Mouse (Mus musculus) layer of hippocampus, postnatal 36 days (tissue): ENCODE results near the gene B230217C12Rik. TPM values are rescaled to one million over a fixed set of nuclear protein-coding genes. Genes with fewer than 3 reads are reported as not detected.
A peak's percentile ranks its signal among the peaks of the same experiment; 100 is the strongest.
"Not testable (repeated sequence)": the region's sequence is repeated elsewhere in the genome, so short reads cannot be mapped to it uniquely, and the experiment has no call there.

ENCODE experiments used
- DNase-seq, 2 experiments: peaks; one replicate each; pipeline ENCODE4 v3.0.0; 2022
- total RNA-seq, 2 experiments: library from RNA; stranded (reverse); gene quantifications; 2 replicates each; pipeline ENCODE4 v1.2.3; 2021

The B230217C12Rik gene
- total RNA-seq, 2 experiments from 2014 or later, result 67.5 to 68.4 TPM

DNA sequence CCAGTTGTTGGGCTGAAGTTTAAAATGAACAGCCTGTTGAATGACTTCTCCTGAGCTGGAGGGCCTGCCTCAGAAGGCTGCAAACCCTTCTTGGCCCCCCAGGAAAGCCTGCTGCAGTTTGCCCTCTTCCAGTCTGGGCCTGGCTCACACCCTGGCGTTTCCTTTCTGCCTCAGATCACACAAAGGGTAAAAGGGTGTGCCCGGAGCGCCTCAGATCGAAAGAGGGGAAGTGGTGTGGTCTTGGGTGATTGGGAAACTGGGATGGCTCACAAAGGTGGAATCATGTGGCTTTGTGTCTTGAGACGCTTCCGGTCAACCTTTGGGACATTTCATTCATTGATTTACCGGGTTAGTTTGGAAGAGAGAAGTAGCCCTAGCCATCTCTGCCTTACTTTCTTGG lies 14.2 kb upstream of the B230217C12Rik start:
- no peak for DNase-seq

DNA sequence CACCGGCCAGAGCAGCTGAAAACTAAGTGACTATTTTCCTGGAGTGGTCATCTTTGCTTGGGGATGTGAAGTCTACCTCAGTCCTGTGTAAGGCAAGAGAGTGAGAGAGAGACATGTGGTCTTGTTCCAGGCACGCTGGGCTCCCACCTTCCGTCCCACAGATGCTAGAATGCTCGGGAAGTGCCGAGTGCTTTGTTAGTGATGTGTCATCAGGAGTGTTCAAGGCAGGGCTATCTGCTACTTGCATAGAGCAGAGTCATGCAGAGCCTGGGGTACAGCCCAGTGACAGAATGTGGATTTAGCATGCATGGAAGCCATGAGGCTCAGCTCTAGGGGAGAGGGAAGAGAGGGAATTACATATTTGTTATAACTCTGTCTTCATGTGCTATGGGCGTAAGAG lies 12.9 kb upstream of the B230217C12Rik start:
- no peak for DNase-seq

DNA sequence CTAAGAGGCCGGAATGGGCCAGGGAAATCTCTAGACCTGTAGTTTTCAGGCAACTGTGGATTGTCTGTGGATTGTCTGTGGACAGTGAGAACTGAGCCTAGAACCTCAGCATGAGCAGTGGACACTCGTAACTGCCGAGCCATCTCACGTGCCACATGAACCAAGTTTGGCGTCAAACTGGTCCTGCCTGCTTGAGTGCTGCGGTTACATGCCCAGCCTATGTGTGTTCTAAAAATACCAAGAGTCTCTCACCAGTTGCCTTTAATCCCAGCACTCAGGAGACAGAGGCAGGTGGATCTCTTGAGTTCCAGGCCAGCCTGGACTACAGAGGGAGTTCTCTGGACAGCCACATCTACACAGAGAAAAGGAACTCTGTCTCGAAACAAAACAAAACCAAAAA lies 11.2 kb upstream of the B230217C12Rik start:
- DNase-seq, result no peak

DNA sequence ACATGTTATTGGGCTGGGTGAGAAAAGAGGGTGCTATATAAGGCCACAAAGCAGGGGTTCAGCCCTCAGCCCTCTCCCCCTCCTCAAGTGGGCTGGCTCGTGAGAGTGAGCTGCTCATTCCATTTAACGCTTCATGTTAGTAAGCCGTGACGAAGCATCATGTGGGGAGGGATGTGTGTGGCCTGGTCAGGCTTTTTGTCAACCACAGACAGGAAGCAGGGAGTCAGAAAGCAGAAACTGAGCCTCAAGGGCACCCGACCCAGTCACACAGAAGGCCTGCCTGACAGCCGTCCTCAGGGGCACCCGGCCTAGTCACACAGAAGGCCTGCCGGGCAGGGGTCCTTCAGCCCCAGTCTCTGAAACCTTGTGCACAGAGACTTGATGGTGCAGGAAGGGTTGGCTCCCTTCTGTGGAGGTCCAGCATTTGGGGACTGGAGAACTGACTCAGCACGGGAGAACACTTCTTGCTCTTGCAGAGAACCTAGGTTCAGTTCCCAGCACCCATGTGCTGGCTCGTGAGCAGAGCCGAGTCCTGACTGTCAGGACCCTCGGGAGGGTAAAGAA lies 10.6 kb upstream of the B230217C12Rik start:
- DNase-seq, result no peak

DNA sequence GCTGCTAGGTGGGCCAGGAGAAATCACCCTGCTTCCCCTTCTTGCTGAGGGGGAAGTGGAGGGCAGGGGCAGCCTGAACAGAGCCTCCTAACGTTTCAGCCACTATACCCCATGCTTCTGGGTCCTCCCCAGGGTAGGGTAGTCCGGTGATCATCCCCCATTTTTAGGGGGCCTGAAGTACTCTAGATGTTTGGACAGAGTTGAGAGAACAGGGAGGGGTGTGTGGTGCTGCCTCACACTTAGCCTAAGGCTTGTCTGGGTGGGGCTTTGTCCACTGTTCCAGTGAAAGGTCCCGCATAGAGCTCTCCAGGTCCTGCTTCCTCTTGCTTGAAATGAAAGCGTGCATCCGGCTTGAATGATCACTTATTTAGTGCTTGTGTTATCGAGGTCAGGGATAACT lies 10.1 kb upstream of the B230217C12Rik start:
- DNase-seq, result no peak

DNA sequence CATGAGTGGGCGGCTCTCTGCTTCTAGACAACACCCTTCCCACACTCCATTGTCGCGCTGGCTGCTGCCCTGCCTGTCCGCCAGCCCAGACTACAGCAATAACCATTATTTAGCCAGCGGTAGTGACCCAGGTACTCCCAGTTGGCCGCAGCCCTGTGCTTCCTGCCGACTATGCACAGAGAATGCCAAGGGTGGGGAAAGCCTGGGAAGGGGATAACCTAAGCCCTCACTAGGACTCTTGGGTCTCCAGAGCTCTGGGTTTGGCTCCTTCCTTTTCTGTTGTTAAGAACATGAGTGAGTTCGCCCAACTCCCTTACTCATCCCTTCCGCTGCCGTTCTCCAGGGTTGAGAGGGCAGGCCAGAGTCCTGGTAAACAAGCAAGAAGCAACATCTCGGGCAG lies 8.6 kb upstream of the B230217C12Rik start:
- DNase-seq, result no peak

DNA sequence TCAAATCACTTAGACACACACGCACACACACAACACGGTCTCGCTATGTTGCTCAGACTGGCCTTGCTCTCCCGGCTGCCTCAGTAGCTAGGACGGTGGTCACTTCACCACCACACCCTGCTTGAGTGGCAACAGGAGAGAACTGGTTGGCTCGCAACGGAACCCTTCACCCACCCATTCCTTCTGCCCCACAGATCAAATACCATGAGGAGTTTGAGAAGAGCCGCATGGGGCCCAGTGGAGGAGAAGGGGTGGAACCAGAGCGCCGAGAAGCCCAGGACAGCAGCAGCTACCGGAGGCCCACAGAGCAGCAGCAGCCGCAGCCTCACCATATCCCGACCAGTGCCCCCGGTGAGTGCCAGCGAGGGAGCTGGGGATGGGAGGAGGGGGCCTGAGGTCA lies 7.2 kb upstream of the B230217C12Rik start:
- no peak for DNase-seq

DNA sequence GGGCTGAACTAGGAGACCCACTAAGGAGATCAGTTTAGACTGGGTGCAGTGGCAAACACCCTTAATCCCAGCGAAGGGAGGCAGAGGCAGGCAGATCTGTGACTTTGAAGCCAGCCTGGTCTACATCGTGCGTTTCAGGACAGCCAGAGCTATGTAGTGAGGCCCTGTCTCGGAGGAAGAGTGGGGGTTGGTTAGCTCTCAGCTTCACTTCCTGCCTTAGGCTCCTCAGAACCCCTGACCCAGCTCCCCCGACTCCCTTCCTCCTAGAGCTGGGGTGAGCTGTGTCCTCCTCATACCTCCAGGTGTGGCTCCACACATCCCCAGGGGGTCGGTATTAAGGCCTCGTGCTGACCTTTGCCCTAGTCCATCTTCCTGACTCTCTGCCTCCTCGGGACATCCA lies 4.0 kb upstream of the B230217C12Rik start:
- no peak for DNase-seq

DNA sequence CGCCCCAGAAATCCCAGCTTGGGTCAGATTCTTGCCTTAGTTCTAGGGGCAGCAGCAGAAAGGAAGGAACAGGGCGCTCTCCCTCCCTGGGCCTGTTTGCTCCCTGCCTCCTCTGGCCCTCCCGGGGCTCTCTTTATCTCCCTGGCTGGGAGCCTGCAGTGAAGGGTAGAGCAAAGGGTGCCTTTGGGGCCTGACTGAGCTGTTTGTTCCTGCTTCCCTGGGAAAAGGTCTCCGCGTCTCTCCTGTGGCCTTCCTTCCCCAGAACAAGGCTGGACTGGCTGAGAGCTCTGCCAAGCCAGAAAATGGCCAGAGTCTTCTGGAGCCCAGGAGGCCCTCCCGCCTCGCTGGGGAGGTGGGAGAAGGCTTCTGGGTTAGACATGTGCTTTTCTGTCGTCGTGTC lies 3.5 kb upstream of the B230217C12Rik start:
- DNase-seq, result not testable (repeated sequence)

DNA sequence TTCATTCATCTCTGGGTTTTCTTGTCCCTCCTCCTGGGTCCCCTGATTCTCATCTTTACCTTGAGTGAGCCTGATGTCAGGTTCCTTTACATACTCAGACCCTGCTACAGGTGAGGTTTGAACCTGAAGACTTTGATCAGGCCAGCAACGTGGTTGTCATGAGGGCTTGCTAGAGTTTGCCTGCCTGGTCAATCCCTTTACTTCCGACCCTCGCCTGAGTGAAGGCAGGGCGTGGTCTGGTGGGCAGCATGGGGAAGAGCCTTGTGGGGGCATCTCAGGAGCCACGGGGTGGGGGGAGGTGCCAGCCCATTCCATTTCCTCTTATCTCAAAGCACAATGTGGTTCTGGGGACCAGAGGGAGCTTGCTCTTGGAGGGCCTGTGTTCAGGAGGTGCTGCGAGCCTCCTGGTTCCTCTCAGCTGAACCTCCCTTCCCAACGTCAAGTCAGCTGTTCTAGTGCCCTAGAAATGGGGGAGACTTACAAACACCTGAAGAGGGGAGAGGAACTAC lies 2.9 kb upstream of the B230217C12Rik start:
- no peak for DNase-seq

DNA sequence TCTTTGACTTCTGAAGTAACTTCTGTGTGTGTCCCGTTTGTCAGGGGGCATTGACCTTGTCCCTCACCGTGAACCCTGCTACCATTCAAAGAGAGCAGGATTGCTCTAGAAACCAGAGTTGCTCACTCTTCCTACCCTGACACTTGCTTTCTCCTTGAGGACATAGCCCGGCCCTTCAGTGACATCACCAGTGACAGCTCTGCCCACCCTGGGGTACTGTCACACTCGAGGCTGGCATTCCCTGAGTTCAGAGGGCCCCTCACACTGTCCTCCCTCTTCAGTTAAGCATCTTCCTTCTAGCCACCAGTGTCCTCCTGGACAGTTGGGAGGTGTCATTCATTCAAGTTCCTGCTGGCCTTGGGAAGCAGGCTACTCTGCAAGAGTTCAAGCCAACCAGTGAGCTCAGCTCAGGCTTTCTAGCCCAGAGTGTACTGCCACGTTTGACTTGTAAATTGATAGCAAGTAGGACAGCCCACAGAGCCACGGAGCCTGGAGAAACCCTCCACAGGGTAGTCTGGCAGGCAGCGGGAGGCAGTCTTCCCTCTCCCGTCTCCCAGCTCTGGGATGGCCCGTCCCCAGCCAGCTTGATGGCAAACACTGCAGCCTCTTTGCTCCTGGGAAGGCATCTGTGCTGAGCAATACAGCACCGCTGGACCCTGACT lies 1.7 kb upstream of the B230217C12Rik start:
- no peak for DNase-seq

DNA sequence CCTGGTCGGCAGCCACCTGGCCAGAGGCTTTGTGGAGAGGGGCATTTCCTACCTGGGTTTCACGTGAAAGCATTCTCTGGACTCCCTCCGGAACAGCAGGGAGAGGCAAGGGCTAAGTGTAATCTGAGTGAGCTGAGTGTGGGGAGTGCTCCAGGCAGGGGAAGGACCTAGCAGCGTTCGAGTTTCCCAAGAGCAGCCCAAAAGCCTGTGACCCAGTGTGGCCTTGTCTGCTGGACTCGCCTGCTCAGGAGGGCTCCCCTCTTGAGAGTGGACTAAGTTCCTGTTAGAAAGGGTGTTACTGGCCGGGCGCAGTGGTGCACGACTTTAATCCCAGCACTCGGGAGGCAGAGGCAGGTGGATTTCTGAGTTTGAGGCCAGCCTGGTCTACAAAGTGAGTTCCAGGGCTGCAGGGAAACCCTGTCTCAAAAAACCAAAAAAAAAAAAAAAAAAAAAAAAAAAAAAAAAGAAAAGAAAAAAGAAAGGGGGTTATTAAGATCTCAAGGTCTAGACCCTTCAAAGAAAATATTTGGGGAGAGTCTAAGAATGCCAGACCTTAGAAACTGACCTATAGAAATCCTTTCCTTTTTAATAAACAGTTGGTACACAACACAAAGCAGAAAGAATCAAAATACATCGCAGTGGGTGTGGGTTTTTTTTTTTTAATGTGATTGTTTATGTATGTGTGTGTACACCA lies 992 bp upstream of the B230217C12Rik start:
- no peak for DNase-seq

DNA sequence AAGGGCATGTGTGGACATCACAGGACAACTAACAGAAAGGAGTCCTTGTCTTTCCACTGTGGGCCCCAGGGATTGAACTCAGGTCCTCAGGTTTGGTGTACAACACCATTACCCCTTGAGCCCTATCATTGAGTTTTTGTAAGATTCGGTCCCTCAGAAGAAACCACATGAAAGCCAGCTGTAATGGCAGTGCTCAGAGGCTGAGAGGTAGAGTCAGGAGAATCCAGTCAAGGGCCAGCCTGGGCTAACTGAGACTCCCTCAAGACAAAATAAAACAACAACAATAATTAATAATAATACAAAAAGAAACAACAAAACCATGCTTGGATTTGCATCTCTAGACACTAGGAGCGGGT lies 467 bp upstream of the B230217C12Rik start:
- no peak for DNase-seq

DNA sequence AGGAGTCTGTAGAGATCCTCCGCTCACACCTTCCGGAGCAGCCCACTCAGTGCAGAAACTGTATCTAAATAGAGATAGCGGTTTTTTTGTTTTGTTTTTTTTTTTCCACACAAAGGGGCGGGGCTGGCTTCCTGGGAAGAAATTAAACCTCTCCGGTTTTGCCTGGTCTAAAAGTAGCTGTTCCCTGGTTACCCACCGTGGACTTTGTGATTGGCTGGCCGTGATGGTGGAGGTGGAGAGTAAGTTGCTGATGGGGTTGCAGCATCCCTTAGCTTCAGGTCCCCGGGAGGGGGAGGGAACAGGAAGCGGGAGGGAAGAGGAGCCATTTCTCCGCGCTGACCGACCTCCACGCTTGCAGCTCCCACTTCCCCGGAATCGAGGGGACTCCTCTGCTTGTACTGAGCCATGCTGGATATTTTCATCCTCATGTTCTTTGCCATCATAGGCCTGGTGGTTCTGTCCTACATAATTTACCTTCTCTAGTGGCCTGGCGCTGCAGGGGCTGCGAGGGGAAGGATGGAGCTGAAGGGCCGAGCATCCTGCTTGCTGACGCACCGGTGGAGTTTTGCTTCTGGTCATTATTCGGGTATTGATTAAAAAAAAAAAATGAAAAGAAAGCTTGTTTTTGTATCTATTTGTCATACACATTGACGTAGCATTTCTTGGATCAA lies 546 bp downstream of the B230217C12Rik start:
- DNase-seq, result peak; percentile 88 to 92

DNA sequence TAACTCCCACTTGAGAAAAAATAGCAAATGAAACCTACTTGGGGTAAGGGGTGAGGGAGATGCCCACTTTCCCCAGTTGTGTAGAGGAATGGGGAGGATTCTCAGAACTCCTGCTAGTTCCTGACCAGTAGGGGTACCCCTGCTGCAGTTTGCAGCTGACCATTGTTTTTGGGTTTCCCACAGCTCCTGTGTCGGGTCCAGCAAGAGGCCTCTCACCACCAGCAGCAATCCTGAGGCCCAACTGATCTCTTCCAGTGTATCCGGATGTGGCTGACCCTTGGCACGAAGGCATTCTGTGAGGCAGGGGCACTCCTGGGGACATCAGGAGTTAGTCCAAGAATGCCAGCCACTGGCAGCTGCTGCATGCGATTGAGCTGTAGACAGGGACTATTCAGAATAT lies 1.4 kb downstream of the B230217C12Rik start:
- no peak for DNase-seq

DNA sequence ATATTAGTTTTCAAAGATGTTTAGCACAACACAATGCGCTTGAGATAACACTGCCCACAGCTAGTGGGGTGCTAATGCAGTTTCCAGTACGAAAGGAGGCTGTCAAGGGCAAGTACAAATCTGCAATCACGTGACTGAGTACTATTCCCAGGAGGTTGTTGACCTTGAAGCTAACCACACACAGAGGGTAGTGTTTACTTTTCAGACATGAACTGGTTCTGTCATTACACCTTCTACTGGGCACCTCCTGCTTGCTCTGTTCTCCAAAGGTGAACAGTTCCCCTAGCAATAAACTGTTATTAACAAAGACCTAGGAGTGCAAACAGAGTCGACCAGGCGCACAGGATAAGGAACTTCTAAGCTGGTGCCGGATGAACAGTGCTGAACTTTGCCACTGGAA lies 9.8 kb downstream of the B230217C12Rik start:
- DNase-seq, result no peak

DNA sequence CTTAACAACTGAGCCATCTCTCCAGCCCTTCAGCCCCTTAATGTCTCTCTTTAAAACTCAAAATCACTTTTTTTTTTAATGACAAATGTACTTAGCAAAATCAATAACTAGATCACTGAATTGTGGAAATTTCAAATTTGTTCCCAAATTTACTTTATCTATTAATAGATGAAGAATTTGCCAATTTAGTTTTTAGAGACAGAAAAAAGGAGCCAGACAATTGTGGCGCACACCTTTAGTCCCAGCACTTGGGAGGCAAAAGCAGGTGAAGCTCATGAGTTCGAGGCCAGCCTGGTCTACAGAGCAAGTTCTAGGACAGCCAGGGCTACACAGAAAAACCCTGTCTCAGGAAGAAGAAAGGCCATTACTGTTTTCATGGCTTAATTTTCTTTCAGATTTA lies 11.0 kb downstream of the B230217C12Rik start:
- no peak for DNase-seq

DNA sequence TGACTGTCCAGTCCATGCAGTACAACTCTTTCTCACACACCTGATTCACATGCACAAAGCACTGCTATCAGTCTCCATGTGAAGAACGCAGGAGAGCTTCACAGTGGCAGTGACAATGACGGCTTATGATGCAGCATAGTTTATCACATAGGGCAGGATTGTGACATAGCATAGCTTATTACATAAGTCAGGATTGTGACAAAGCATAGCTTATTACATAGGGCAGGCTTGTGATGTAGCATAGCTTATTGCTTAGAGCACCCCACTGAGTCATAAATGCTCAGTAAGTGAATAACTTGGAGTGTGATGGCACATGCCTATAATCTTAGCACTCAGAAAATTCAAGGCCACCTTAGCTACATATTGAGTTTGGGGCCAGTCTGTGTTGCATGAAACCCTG lies 14.9 kb downstream of the B230217C12Rik start:
- no peak for DNase-seq

DNA sequence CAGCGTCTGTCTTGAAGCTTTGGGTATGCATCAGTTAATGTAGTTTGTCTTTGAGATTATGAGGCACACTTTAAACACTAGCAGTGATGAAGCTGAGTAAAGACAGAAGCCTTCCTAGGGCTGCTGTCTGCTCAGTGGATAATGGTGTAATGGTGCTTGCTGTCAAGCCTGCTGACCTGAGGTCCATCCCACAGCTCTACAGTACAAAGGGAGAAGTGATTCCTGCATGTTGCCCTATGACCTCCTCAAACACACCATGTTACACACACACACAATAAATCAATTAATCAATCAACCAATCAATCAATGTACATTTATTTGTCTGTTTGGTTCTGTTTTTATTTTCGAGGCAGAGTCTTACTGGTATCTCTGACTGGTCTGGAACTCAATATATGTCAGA lies 21.6 kb downstream of the B230217C12Rik start:
- DNase-seq, result no peak

DNA sequence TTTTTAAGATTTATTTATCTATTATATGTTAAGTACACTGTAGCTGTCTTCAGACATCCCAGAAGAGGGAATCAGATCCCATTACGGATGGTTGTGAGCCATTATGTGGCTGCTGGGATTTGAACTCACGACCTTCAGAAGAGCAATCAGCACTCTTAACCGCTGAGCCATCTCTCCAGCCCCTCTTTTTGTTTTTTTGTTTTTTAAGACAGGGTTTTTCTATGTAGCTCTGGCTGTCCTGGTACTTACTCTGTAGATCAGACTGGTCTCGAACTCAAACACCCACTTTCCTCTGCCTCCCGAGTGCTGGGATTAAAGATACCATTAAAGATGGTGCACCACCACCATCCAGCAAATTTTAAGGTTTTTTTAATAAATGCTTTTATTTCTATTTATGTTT lies 24.8 kb downstream of the B230217C12Rik start:
- DNase-seq, result no peak

DNA sequence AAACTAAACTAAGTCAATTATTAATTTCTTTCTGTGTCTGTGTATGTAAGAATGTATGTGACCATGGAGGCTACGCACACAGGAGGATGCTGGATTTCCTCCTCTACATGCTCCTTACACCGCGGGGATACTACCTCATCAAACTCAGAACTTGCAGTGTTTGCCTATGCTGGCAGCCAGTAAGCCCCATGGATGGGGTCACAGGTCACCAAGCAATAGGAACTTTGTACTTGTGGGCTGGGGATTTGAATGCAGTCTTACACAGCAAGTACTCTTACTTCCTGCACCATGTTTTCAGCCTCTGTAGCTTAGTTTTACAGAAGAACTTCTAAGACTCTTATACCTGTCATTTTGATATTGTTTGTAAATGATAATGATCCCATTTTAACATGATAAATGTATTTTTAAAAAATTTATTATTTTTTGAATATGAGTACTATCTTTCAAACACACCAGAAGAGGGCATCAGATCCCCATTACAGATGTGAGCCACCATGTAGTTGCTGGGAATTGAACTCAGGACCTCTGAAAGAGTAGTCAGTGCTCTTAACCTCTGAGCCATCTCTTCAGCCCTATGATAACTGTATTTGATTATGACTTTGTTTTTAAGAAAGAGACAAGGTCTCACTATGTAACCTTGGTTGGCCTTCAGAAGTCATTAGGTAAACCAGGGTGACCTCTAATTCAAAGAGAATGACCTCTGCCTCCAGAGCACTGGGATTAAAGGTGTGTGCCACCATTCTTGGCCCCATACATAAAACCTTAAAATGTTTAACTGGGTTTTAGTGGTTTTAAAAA lies 25.7 kb downstream of the B230217C12Rik start:
- no peak for DNase-seq

DNA sequence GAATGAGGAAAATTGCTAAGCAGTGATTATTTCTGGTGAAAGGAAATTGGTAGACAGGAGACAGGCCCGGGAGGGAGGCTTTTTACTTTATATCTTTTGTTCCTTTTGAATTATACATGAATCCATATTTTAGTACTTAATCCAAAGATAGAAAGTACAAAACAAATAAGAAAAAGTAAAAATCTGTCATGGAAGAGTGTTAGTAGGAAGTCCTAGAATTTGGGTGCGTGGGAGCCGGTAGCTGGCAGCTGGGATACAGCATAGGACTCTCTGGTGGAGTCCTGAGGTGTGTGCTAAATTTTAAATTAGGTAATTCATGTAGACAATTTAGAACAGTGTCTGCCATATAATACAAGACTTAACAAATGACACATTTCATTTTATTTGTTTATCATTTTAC lies 27.0 kb downstream of the B230217C12Rik start:
- DNase-seq, result no peak

DNA sequence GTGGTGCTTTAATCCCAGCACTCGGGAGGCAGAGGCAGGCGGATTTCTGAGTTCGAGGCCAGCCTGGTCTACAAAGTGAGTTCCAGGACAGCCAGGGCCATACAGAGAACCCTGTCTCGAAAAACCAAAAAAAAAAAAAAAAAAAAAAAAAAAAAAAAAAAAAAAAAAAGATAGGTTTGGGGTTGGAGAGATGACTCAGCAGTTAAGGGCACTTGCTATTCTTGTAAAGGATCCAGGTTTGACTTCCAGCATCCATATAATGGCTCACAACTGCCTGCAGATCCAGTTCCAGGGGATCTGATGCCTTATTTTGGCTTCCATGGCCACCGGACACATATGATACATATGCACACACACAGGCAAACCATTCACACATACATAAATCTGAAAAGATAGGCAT lies 31.8 kb downstream of the B230217C12Rik start:
- not testable (repeated sequence) for DNase-seq
